Mouse (Mus musculus) midbrain, embryonic 16.5 days (tissue): ENCODE data around the gene Btn2a2. TPM values are rescaled to one million over a fixed set of nuclear protein-coding genes. Genes with fewer than 3 reads are reported as not detected.
A peak's percentile ranks its signal among the peaks of the same experiment; 100 is the strongest.

ENCODE experiments used
- ATAC-seq: fragments of 200-750 bp; cut with Nextera tagmentation; 2 replicates; pipeline ENCODE4 v1.8.0; 2017; ENCODE audit warnings: moderate TSS enrichment
- H3K27ac ChIP-seq: fragments of 300-500 bp; sonication (generic); 2 replicates; pipeline ENCODE4 v1.5.1; 2014; ENCODE audit warnings: mild to moderate bottlenecking, low read length, mixed read lengths
- H3K27me3 ChIP-seq: fragments of 300-500 bp; sonication (generic); 2 replicates; pipeline ENCODE4 v1.6.1; 2014; ENCODE audit warnings: low read depth, low read length, mixed read lengths; ENCODE audit not compliant: control insufficient read depth, insufficient read depth
- H3K36me3 ChIP-seq: fragments of 300-500 bp; sonication (generic); 2 replicates; pipeline ENCODE4 v1.6.1; 2014; ENCODE audit warnings: mild to moderate bottlenecking, low read length, moderate library complexity, mixed read lengths; ENCODE audit not compliant: control insufficient read depth, insufficient read depth
- H3K4me1 ChIP-seq: fragments of 300-500 bp; sonication (generic); 2 replicates; pipeline ENCODE4 v1.6.1; 2014; ENCODE audit warnings: mild to moderate bottlenecking, low read length, mixed read lengths; ENCODE audit not compliant: control insufficient read depth, insufficient read depth
- H3K4me2 ChIP-seq: fragments of 300-500 bp; sonication (generic); 2 replicates; pipeline ENCODE4 v1.6.1; 2014; ENCODE audit warnings: mild to moderate bottlenecking, low read length, mixed read lengths
- H3K4me3 ChIP-seq: fragments of 300-500 bp; sonication (generic); 2 replicates; pipeline ENCODE4 v1.5.1; 2014; ENCODE audit warnings: low read depth, mild to moderate bottlenecking, low read length, moderate library complexity, mixed read lengths
- H3K9ac ChIP-seq: fragments of 300-500 bp; sonication (generic); 2 replicates; pipeline ENCODE4 v1.6.1; 2014; ENCODE audit warnings: low read depth, low read length, mixed read lengths
- H3K9me3 ChIP-seq: fragments of 300-500 bp; sonication (generic); replicated peaks from 2 replicates; pipeline ENCODE4 v1.6.1; 2014; ENCODE audit warnings: mild to moderate bottlenecking, low read length, mixed read lengths; ENCODE audit not compliant: control insufficient read depth, poor library complexity, severe bottlenecking
- WGBS: fragments of 180-500 bp; shearing (Covaris S2); extraction: QIAGEN DNeasy Blood & Tissue Kit; methylation state at CpG from one replicate; pipeline ENCODE4 v1.1.7; 2014; 5-methylcytosine and 5-hydroxymethylcytosine counted together
- polyA plus RNA-seq: library from polyadenylated mRNA; unstranded; fragments of >200 nt; fragmentation: Nextera tagmentation; extraction: Ambion mirVana; gene quantifications from 2 replicates; pipeline ENCODE4 v1.2.1, GENCODE M21; 2015

Btn2a2 gene
- polyA plus RNA-seq, 1 experiment from 2014 or later: not detected

GRCm38 (mm10) chr13:23532262-23533075 is 43.8 kb upstream of the Btn2a2 start:
- peaks cover 31% of the 10 kb centered on the region for H3K4me1 ChIP-seq
- peak overlapping the region; percentile 60 for H3K4me3 ChIP-seq
- WGBS: 19% methylated on average over 9 of the region's 9 CpGs
- no peaks in the 10 kb centered on the region for H3K36me3 ChIP-seq
- no peaks in the 10 kb centered on the region for H3K9me3 ChIP-seq
- H3K27ac ChIP-seq: peak overlapping the region; percentile 97
- H3K4me2 ChIP-seq: peak overlapping the region; percentile 71
- ATAC-seq: no peak
- H3K9ac ChIP-seq: 0 out of 2 replicates have a peak overlapping the region, but pooled peaks have one; percentile 77
- H3K27me3 ChIP-seq: no peaks in the 10 kb centered on the region

DNA sequence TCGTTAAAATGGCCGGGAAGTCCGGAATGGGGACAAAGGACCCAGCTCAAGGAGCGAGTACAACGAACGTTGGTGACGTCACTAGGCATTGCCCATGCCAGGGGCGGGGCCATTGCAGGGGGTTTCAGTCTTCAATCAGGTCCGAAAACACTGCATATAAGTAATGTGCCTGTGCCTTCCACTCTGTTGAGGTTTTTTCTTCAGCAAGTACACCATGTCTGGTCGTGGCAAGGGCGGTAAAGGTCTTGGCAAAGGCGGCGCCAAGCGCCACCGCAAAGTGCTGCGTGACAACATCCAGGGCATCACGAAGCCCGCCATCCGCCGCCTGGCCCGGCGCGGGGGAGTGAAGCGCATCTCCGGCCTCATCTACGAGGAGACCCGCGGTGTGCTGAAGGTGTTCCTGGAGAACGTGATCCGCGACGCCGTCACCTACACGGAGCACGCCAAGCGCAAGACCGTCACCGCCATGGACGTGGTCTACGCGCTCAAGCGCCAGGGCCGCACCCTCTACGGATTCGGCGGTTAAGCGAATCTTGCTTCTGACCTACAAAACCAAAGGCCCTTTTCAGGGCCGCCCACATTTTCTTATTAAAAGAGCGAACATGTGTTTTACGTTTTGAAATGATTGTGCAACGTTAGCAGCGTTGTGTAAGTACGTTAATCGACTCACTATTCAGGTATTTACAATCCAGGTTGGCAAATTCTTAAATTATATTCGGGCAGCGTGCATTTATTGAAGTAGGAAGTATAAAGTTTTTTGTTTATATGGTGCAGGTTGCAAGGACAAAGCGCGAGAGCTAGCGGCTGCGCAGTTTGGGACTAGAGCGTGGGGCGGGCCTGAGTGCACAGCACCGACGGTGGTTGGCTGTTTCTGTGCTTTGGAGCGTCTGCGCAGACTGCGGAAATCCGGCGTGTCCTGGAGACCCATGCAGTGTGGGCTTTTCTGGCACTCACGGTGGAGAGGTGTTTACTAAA is 42.5 kb upstream of the Btn2a2 start, which contains the start of gene Hist1h4h:
TSS of gene Hist1h4h (plus strand) at position 150 of the 975 bp plus-strand sequence.
- Histone ChIP-seq H3K4me1 (peaks cover 34% of the 10 kb centered on the region), H3K27ac (peak within 1 kb of the TSS; percentile 97), H3K9me3 (no peaks in the 10 kb centered on the region), H3K4me2 (peak within 1 kb of the TSS; percentile 71), H3K4me3 (peak within 1 kb of the TSS; percentile 60), H3K27me3 (no peaks in the 10 kb centered on the region), H3K9ac (peak within 1 kb of the TSS; percentile 77), H3K36me3 (no peaks in the 10 kb centered on the region)
- under 1% methylated on average over 50 of the region's 70 CpGs for WGBS
- ATAC-seq: peak; percentile 92

DNA sequence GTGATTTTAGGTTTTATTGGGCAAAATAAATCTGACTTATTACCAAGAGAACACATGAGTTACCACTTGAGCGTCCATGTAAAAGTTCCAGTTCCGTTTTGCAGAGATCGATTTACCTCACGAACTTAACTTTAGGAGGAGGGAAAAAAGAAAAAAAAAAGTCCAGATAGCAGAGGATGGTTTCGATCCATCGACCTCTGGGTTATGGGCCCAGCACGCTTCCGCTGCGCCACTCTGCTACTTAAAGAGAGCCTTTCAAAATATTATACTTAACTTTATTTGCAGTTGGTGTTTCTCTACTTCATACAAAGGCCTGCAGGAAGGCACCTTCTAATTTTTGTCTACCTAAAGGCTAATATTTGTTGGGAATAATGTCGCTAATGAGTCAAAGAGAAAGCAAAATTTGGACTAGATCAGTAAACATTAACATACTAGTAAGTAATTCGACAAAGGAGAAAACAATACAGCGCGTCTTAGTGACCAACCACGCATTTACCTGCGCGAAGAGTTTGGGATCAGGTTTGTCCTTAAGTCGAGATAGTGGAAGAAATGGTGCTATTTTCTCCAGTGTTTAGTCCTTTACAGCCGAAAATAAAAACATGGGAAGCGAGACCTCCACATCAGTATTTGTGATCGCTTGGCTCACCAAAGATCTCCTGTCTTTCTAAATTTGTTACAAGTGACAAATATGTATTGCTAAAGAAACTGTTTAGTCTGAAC is 41.7 kb upstream of the Btn2a2 start:
- Histone ChIP-seq H3K27me3 (no peaks in the 10 kb centered on the region), H3K4me1 (peaks cover 34% of the 10 kb centered on the region), H3K27ac (peak overlapping the region; percentile 97), H3K9me3 (no peaks in the 10 kb centered on the region), H3K36me3 (no peaks in the 10 kb centered on the region), H3K9ac (peak overlapping the region; percentile 77), H3K4me2 (peak overlapping the region; percentile 71), H3K4me3 (peak overlapping the region; percentile 60)
- WGBS: under 1% methylated on average over 20 of the region's 20 CpGs
- ATAC-seq: no peak

DNA sequence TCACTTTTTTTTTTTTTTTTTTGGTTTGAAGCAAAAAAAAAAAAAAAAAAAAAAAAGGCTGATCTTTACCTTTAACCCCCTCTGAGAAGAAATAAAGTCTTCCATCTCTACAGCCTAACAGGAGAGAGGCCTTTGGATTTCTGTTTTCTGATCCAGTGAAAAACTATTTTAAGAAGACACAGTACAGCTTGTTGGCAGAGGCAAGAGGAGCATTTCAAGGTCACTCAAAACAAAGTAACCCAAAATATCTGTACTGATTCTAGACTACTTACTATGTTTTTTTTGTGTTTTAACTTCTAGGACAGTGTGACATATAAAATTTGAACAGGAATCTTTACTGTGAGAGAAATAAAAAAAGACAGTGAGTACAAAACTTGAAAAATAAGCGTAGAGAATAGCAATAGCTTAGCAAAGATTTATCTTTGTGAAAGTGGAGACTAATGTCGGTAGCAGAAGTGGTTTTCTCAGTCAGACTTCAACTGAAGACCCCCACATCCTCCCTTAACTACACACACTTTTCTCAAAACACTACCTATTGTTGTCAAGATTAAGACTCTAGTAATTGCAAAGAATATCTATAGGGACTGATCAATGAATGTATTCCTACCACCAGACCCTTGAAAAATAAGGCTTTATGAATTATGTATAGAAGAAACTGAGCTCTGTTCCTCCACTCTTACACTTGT is 41.0 kb upstream of the Btn2a2 start:
- Histone ChIP-seq H3K9ac (peak overlapping the region; percentile 77; the same call in 1 of the 2 replicates), H3K4me3 (peak overlapping the region; percentile 60), H3K27me3 (no peaks in the 10 kb centered on the region), H3K36me3 (no peaks in the 10 kb centered on the region), H3K4me2 (peak overlapping the region; percentile 71), H3K27ac (peak overlapping the region; percentile 97), H3K9me3 (no peaks in the 10 kb centered on the region), H3K4me1 (peaks cover 33% of the 10 kb centered on the region)
- no peak for ATAC-seq
- WGBS: 30% methylated on average over 2 of the region's 2 CpGs

- H3K4me3 ChIP-seq: no peak overlapping the region
- H3K9ac ChIP-seq: no peak overlapping the region
- no peak overlapping the region for H3K27ac ChIP-seq
- no peak overlapping the region for H3K4me2 ChIP-seq
- 77% methylated on average over 5 of the region's 5 CpGs for WGBS
- H3K9me3 ChIP-seq: no peaks in the 10 kb centered on the region
- H3K27me3 ChIP-seq: no peaks in the 10 kb centered on the region
- H3K4me1 ChIP-seq: peaks cover 27% of the 10 kb centered on the region
- ATAC-seq: no peak
- H3K36me3 ChIP-seq: no peaks in the 10 kb centered on the region
Observed at GRCm38 (mm10) chr13:23529005-23529404, 40.3 kb upstream of the Btn2a2 start.

DNA sequence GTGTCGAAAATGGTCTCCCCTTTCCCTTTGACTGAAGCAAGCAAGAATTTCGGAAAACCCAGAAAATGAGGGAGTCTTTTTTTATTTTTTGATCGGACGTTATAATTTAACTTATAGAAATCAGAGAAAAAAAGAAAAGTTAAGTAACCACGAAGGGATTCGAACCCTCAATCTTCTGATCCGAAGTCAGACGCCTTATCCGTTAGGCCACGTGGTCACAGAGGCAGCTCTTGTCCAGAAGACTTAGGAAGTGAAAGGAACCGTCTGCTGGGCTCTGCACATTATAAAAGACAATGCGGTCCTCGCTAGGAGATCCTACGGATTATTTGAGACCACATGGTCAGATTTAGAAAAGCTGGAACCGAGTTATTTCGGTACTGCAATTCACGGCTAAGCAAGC is 37.7 kb upstream of the Btn2a2 start:
- H3K36me3 ChIP-seq: no peaks in the 10 kb centered on the region
- peak overlapping the region; percentile 28; the same call in 1 of the 2 replicates for H3K27ac ChIP-seq
- H3K27me3 ChIP-seq: no peaks in the 10 kb centered on the region
- H3K9me3 ChIP-seq: no peaks in the 10 kb centered on the region
- H3K4me3 ChIP-seq: peak overlapping the region; percentile 35
- WGBS: under 1% methylated on average over 17 of the region's 17 CpGs
- peak; percentile 52; the same call in 1 of the 2 replicates for ATAC-seq
- peak overlapping the region; percentile 40; the same call in 1 of the 2 replicates for H3K9ac ChIP-seq
- peaks cover 15% of the 10 kb centered on the region for H3K4me1 ChIP-seq
- H3K4me2 ChIP-seq: peak overlapping the region; percentile 60

- no peak for ATAC-seq
- H3K4me3 ChIP-seq: peak overlapping the region; percentile 35
- 3% methylated on average over 10 of the region's 10 CpGs for WGBS
Observed at GRCm38 (mm10) chr13:23525901-23526300, 37.2 kb upstream of the Btn2a2 start.

DNA sequence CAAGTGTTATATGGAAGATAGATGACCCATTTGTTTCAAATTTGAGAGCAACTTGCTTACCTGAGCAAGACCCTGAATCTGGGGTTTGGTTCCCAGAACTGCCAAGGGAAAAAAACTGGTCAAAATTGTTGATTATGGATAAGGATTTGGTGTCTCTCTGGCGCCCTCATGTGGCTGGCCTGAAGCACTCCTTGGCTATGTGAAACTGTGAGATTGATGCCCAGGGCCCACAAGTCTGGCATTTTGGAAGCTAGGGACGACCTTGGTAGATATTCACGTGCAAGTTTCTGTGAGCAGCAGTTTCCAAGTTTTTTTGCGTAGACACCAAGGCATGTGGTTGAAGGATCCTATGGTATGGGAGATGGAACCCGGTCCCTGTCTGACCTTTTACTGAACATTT is 36.0 kb upstream of the Btn2a2 start:
- Histone ChIP-seq H3K9me3 (no peaks in the 10 kb centered on the region), H3K4me2 (peak overlapping the region; percentile 10; the same call in 1 of the 2 replicates), H3K27ac (no peak overlapping the region), H3K27me3 (no peaks in the 10 kb centered on the region), H3K9ac (no peak overlapping the region), H3K36me3 (no peaks in the 10 kb centered on the region), H3K4me1 (peaks cover 11% of the 10 kb centered on the region), H3K4me3 (no peak overlapping the region; the same call in 1 of the 2 replicates)
- ATAC-seq: no peak; the same call in 1 of the 2 replicates
- WGBS: 10% methylated on average over 5 of the region's 5 CpGs

More at GRCm38 (mm10) chr13:23525901-23526300, 37.2 kb upstream of the Btn2a2 start:
- Histone ChIP-seq H3K36me3 (no peaks in the 10 kb centered on the region), H3K4me1 (peaks cover 15% of the 10 kb centered on the region), H3K9me3 (no peaks in the 10 kb centered on the region), H3K27me3 (no peaks in the 10 kb centered on the region), H3K27ac (no peak overlapping the region), H3K9ac (no peak overlapping the region), H3K4me2 (peak overlapping the region; percentile 60)
